Mouse (Mus musculus): ENCODE data around the gene Ccdc162. TPM values are rescaled to one million over a fixed set of nuclear protein-coding genes. Genes with fewer than 3 reads are reported as not detected.

Gene Ccdc162
- total RNA-seq, 2 experiments from 2014 or later: 1.7 to 2.3 TPM

- DNase-seq (ENCODE audit: low spot score in 2 of 2): no peak
These were observed 77.7 kb downstream of the Ccdc162 start for GRCm38 (mm10) chr10:41638776-41639175.

GRCm38 (mm10) chr10:41635276-41636033 is 81.0 kb downstream of the Ccdc162 start:
- DNase-seq (ENCODE audit: low spot score in 2 of 2): no peak

GRCm38 (mm10) chr10:41633801-41634200 is 82.6 kb downstream of the Ccdc162 start:
- no peak for DNase-seq (ENCODE audit: low spot score in 2 of 2)

GRCm38 (mm10) chr10:41632062-41632461 is 84.4 kb downstream of the Ccdc162 start:
- DNase-seq (ENCODE audit: low spot score in 2 of 2): no peak

GRCm38 (mm10) chr10:41626996-41627395 is 89.4 kb downstream of the Ccdc162 start:
- DNase-seq (ENCODE audit: low spot score in 2 of 2): no peak

- no peak for DNase-seq (ENCODE audit: low spot score in 2 of 2)
These were observed 96.4 kb downstream of the Ccdc162 start for GRCm38 (mm10) chr10:41619988-41620387.

- DNase-seq (ENCODE audit: low spot score in 2 of 2): no peak
These were observed 100.9 kb downstream of the Ccdc162 start for GRCm38 (mm10) chr10:41615487-41615886.

GRCm38 (mm10) chr10:41611941-41612340 is 104.5 kb downstream of the Ccdc162 start:
- no peak for DNase-seq (ENCODE audit: low spot score in 2 of 2)

- no peak for DNase-seq (ENCODE audit: low spot score in 2 of 2)
These were observed 107.0 kb downstream of the Ccdc162 start for GRCm38 (mm10) chr10:41609475-41609874.

- DNase-seq (ENCODE audit: low spot score in 2 of 2): no peak
These were observed 107.9 kb downstream of the Ccdc162 start for GRCm38 (mm10) chr10:41608485-41608884.

- DNase-seq (ENCODE audit: low spot score in 2 of 2): no peak
These were observed 113.8 kb downstream of the Ccdc162 start for GRCm38 (mm10) chr10:41602667-41603066.

GRCm38 (mm10) chr10:41601898-41602545 is 114.4 kb downstream of the Ccdc162 start:
- DNase-seq (ENCODE audit: low spot score in 2 of 2): no peak

- no peak for DNase-seq (ENCODE audit: low spot score in 2 of 2)
These were observed 115.1 kb downstream of the Ccdc162 start for GRCm38 (mm10) chr10:41601302-41601701.

- no peak for DNase-seq (ENCODE audit: low spot score in 2 of 2)
These were observed 117.4 kb downstream of the Ccdc162 start for GRCm38 (mm10) chr10:41599051-41599450.

GRCm38 (mm10) chr10:41598221-41598620 is 118.2 kb downstream of the Ccdc162 start:
- DNase-seq (ENCODE audit: low spot score in 2 of 2): no peak

- no peak for DNase-seq (ENCODE audit: low spot score in 2 of 2)
These were observed 120.9 kb downstream of the Ccdc162 start for GRCm38 (mm10) chr10:41595550-41595949.

- DNase-seq (ENCODE audit: low spot score in 2 of 2): no peak
These were observed 121.5 kb downstream of the Ccdc162 start for GRCm38 (mm10) chr10:41594957-41595356.

GRCm38 (mm10) chr10:41594433-41594832 is 122.0 kb downstream of the Ccdc162 start:
- DNase-seq (ENCODE audit: low spot score in 2 of 2): no peak

- DNase-seq (ENCODE audit: low spot score in 2 of 2): no peak
These were observed 127.8 kb downstream of the Ccdc162 start for GRCm38 (mm10) chr10:41588616-41589015.

- no peak for DNase-seq (ENCODE audit: low spot score in 2 of 2)
These were observed 129.2 kb downstream of the Ccdc162 start for GRCm38 (mm10) chr10:41586947-41587852.

GRCm38 (mm10) chr10:41583383-41583782 is 133.1 kb downstream of the Ccdc162 start:
- no peak for DNase-seq (ENCODE audit: low spot score in 2 of 2)

- no peak for DNase-seq (ENCODE audit: low spot score in 2 of 2)
These were observed 133.5 kb downstream of the Ccdc162 start for GRCm38 (mm10) chr10:41582901-41583361.
